Mouse (Mus musculus): ENCODE measurements around the gene Serpinb9g.
"Not testable (repeated sequence)": the region's sequence is repeated elsewhere in the genome, so short reads cannot be mapped to it uniquely, and the experiment has no call there.

The Serpinb9g gene

GRCm38 (mm10) chr13:33484490-33484889 is at the start of gene Serpinb9g:
Gene Serpinb9g (plus strand): TSS chr13:33484790.
- DNase-seq (ENCODE audit: extremely low read depth, low read depth, low spot score) = not testable (repeated sequence)

DNA sequence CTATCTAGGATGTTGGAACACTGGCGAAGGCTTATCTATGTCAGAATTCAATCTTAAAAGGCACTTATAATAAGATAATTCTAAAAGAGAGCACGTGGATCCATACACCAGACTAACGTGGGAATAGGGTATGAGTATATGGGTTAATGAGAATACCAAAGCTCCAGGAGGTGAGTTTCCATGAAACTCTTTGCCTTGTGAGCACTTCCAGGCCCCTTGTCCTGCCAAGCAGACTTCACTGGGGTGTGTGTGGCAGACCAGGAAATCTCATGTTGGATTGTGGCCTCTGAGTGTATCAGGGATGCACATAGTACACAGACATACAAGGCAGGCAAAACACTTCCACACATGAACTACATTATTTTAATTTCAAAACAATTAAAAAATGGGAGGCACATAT is 718 bp upstream of the Serpinb9g start:
- not testable (repeated sequence) for DNase-seq (ENCODE audit: extremely low read depth, low read depth, low spot score)

GRCm38 (mm10) chr13:33524629-33525028 is 40.0 kb downstream of the Serpinb9g start:
- no peak for DNase-seq (ENCODE audit: extremely low read depth, low read depth, low spot score)

DNA sequence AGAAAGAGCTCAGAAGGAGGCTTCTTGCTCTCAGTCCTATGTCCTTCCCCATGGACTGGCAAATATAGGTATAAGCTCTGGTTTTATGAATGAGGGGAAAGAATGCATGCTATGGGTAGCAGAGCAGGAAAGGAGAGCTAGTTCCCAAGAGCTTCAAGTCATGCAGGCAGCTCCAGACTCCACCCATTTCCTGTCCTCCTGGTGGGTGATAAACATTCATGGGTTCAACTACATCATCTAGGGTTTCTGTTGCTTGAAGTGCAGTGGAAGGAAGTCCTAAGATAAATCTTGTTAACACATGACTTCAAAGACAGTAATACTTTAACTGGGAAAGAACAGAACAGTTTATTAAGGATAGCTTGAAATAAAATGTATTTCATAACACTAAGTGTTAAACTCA is 48.2 kb downstream of the Serpinb9g start:
- no peak for DNase-seq (ENCODE audit: extremely low read depth, low read depth, low spot score)
